19 mouse cellular contexts compared by ENCODE assay signal in the genomic region with DNA sequence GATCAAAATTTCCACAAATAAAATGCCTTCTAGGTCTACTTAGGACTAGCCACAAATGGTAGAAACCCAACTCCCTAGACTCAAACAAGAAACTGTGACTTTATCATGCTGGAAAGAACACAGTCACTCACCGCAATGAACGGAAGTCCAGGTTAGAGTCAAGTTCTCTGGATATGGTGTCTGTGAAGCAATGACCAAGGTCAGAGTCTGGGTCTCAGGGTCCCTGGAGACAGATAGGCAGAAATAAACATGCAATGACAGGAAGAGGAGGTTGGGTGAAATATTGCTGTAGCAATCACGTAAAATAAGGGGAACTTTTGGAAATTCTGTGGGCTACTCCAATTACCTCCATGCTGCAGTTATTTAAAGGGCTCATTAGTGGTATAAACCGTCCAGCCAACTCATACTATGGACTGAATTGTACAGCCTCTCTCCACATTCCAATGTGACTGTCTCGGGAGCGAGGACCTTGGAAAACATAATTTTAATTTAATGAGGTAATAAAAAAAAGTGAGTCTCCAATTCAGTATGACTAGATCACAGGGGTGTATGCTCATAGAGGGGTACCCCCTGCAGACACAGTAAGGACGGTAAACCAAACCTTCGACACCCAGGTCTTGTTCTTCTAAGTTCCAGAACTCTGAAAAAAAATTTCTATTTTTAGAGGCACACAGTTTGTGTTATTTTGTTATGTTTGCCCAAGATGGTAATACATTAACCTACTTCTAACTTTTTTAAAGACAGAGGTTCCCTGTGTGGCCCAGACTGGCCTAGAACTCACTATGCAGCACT.
DNase-seq lines count a peak whose midpoint lies in the region; ATAC-seq lines count a peak whose summit lies in the region.
"Had no signal": no experiment of that assay in that cellular context is flagged by ENCODE, and none has a peak within 500 bp of the region (broad histone marks: within the 10 kb centered on the region; RNA-seq: fewer than 3 reads in every experiment).

No protein-coding gene starts in this region.

- H3K9ac ChIP-seq in limb, embryonic 11.5 days (ENCODE audit: low read length) = no peak overlapping the region
- H3K9ac ChIP-seq: hindbrain, embryonic 14.5 days; lung, embryonic 14.5 days; midbrain, embryonic 12.5 days had no signal

- no peak overlapping the region for H3K4me3 ChIP-seq in limb, embryonic 11.5 days (ENCODE audit: low read depth, low read length)
- no peak overlapping the region for H3K4me3 ChIP-seq in limb, embryonic 10.5 days
- H3K4me3 ChIP-seq: midbrain, embryonic 12.5 days had no signal

- H3K4me2 ChIP-seq in limb, embryonic 11.5 days (ENCODE audit: low read depth, severe bottlenecking) = no peak overlapping the region
- H3K4me2 ChIP-seq: hindbrain, embryonic 14.5 days; liver, embryonic 11.5 days; lung, embryonic 14.5 days; midbrain, embryonic 12.5 days had no signal

- H3K36me3 ChIP-seq in limb, embryonic 11.5 days (ENCODE audit: control insufficient read depth, insufficient read depth, low read length) = no peaks in the 10 kb centered on the region
- no peaks in the 10 kb centered on the region for H3K36me3 ChIP-seq in limb, embryonic 10.5 days
- H3K36me3 ChIP-seq: midbrain, embryonic 12.5 days had no signal

- ATAC-seq in limb, embryonic 11.5 days (ENCODE audit: insufficient number of reproducible peaks, low FRiP score, low TSS enrichment, low read depth) = peak; percentile 75
- ATAC-seq in megakaryocyte progenitor cell, adult 5-6 weeks (replicated peaks; ENCODE audit: poor library complexity) = peak; percentile 95
- ATAC-seq in erythroblast, adult 5-6 weeks (replicated peaks; ENCODE audit: low FRiP score, poor library complexity, severe bottlenecking) = no peak
- ATAC-seq: activated CD4-positive, CD25-positive, alpha-beta regulatory T cell, adult 4 months; forebrain, embryonic 14.5 days; intestine, embryonic 16.5 days; Patski had no signal

- no peak overlapping the region for H3K27ac ChIP-seq in limb, embryonic 11.5 days (replicated peaks; ENCODE audit: low read depth, low read length)
- H3K27ac ChIP-seq in limb, embryonic 10.5 days = no peak overlapping the region
- H3K27ac ChIP-seq: hindbrain, embryonic 14.5 days; midbrain, embryonic 12.5 days had no signal

- DNase-seq in heart, adult 11 months = peak; percentile 94
- DNase-seq in heart, postnatal 4 days = no peak
- no peak for DNase-seq in limb, embryonic 11.5 days (ENCODE audit: low spot score)
- DNase-seq in limb, embryonic 10.5 days (ENCODE audit: low spot score) = no peak
- peak; percentile 36 for DNase-seq in forelimb bud, embryonic 11.5 days (ENCODE audit: low read depth, low spot score)
- DNase-seq in spleen, adult 18-20 months = no peak
- DNase-seq: cerebellum, adult 9-11 months; heart, postnatal 14 days; lung, embryonic 14.5 days; lung, postnatal 4 days had no signal

- H3K4me1 ChIP-seq in limb, embryonic 11.5 days (ENCODE audit: control insufficient read depth, insufficient read depth, low read length) = peaks cover 9% of the 10 kb centered on the region
- H3K4me1 ChIP-seq in limb, embryonic 10.5 days = peaks cover 25% of the 10 kb centered on the region
- H3K4me1 ChIP-seq: midbrain, embryonic 12.5 days had no signal

- H3K27me3 ChIP-seq in limb, embryonic 11.5 days (ENCODE audit: control insufficient read depth, insufficient read depth, low read length) = no peaks in the 10 kb centered on the region
- H3K27me3 ChIP-seq in limb, embryonic 10.5 days (ENCODE audit: low read depth, poor library complexity, severe bottlenecking) = no peaks in the 10 kb centered on the region
- H3K27me3 ChIP-seq: midbrain, embryonic 12.5 days; Patski had no signal

- WGBS in limb, embryonic 11.5 days = 40% methylated on average over 8 of the region's 8 CpGs
- WGBS in limb, embryonic 10.5 days = 65% methylated on average over 8 of the region's 8 CpGs

- H3K9me3 ChIP-seq in limb, embryonic 11.5 days (ENCODE audit: control insufficient read depth, low read length) = no peaks in the 10 kb centered on the region
- no peaks in the 10 kb centered on the region for H3K9me3 ChIP-seq in limb, embryonic 10.5 days (replicated peaks)
- H3K9me3 ChIP-seq: midbrain, embryonic 12.5 days had no signal

Comparison
In these comparisons a context has a peak if more than half of its experiments do, and no peak if none do; other contexts are left out.
1. DNase-seq: peak in heart, adult 11 months (single experiment) and forelimb bud, embryonic 11.5 days (single experiment); none in heart, postnatal 4 days (single experiment), limb, embryonic 11.5 days (single experiment), limb, embryonic 10.5 days (single experiment) and spleen, adult 18-20 months (0 of 2).